Mouse (Mus musculus): ENCODE results near the gene Col25a1.

Col25a1 gene

GRCm38 (mm10) chr3:130378626-130379025 lies 247.3 kb downstream of the Col25a1 start:
- DNase-seq (ENCODE audit: low read depth), result no peak

- DNase-seq (ENCODE audit: low read depth), result no peak
Measured at GRCm38 (mm10) chr3:130380299-130380845, 249.1 kb downstream of the Col25a1 start.

GRCm38 (mm10) chr3:130381691-130382090 lies 250.4 kb downstream of the Col25a1 start:
- no peak for DNase-seq (ENCODE audit: low read depth)

GRCm38 (mm10) chr3:130385856-130386255 lies 254.6 kb downstream of the Col25a1 start:
- no peak for DNase-seq (ENCODE audit: low read depth)

- DNase-seq (ENCODE audit: low read depth), result no peak
Measured at GRCm38 (mm10) chr3:130387156-130387555, 255.9 kb downstream of the Col25a1 start.

GRCm38 (mm10) chr3:130389261-130389975 lies 258.1 kb downstream of the Col25a1 start:
- no peak for DNase-seq (ENCODE audit: low read depth)

- no peak for DNase-seq (ENCODE audit: low read depth)
Measured at GRCm38 (mm10) chr3:130396636-130397035, 265.3 kb downstream of the Col25a1 start.

- DNase-seq (ENCODE audit: low read depth), result no peak
Measured at GRCm38 (mm10) chr3:130400716-130401559, 269.6 kb downstream of the Col25a1 start.

GRCm38 (mm10) chr3:130401560-130401852 lies 270.2 kb downstream of the Col25a1 start:
- DNase-seq (ENCODE audit: low read depth), result no peak

- DNase-seq (ENCODE audit: low read depth), result no peak
Measured at GRCm38 (mm10) chr3:130404525-130405409, 273.5 kb downstream of the Col25a1 start.

GRCm38 (mm10) chr3:130407201-130407600 lies 275.9 kb downstream of the Col25a1 start:
- DNase-seq (ENCODE audit: low read depth), result no peak

- no peak for DNase-seq (ENCODE audit: low read depth)
Measured at GRCm38 (mm10) chr3:130413239-130413638, 281.9 kb downstream of the Col25a1 start.

GRCm38 (mm10) chr3:130418951-130419350 lies 287.6 kb downstream of the Col25a1 start:
- no peak for DNase-seq (ENCODE audit: low read depth)

- no peak for DNase-seq (ENCODE audit: low read depth)
Measured at GRCm38 (mm10) chr3:130428796-130429195, 297.5 kb downstream of the Col25a1 start.

- DNase-seq (ENCODE audit: low read depth), result no peak
Measured at GRCm38 (mm10) chr3:130430052-130430451, 298.8 kb downstream of the Col25a1 start.

GRCm38 (mm10) chr3:130432818-130433217 lies 301.5 kb downstream of the Col25a1 start:
- no peak for DNase-seq (ENCODE audit: low read depth)

- no peak for DNase-seq (ENCODE audit: low read depth)
Measured at GRCm38 (mm10) chr3:130436956-130437355, 305.7 kb downstream of the Col25a1 start.

GRCm38 (mm10) chr3:130439767-130440166 lies 308.5 kb downstream of the Col25a1 start:
- DNase-seq (ENCODE audit: low read depth), result no peak

GRCm38 (mm10) chr3:130440689-130441088 lies 309.4 kb downstream of the Col25a1 start:
- no peak for DNase-seq (ENCODE audit: low read depth)

GRCm38 (mm10) chr3:130443842-130444627 lies 312.7 kb downstream of the Col25a1 start:
- DNase-seq (ENCODE audit: low read depth), result no peak

- no peak for DNase-seq (ENCODE audit: low read depth)
Measured at GRCm38 (mm10) chr3:130449864-130450263, 318.6 kb downstream of the Col25a1 start.
